Mouse (Mus musculus) heart, postnatal 10 days (tissue): ENCODE measurements around the gene Larp4b. TPM values are rescaled to one million over a fixed set of nuclear protein-coding genes. Genes with fewer than 3 reads are reported as not detected.

ENCODE experiments used
- DNase-seq, 2 experiments: peaks; one replicate each; pipeline ENCODE4 v3.0.0; 2021
- intact Hi-C: fragments of 180-260 bp; cut with DNase I; formaldehyde crosslinking; loops from one replicate; pipeline ENCODE4 v1.15.1; 2025
- total RNA-seq, 2 experiments: library from RNA; stranded (reverse); gene quantifications; 2 replicates each; pipeline ENCODE4 v1.2.3; 2021

The Larp4b gene
- total RNA-seq, 2 experiments from 2014 or later: 78.4 to 81.5 TPM

- no peak for DNase-seq
- intact Hi-C loops: no loop called here
Measured at GRCm38 (mm10) chr13:9173414-9173813, 79.7 kb downstream of the Larp4b start.

- intact Hi-C loops: no loop called here
- DNase-seq: no peak
Measured at GRCm38 (mm10) chr13:9175171-9175570, 81.5 kb downstream of the Larp4b start.

GRCm38 (mm10) chr13:9178270-9178669 lies 84.6 kb downstream of the Larp4b start:
- no peak for DNase-seq
- intact Hi-C loops: no loop called here

GRCm38 (mm10) chr13:9178718-9179117 lies 85.0 kb downstream of the Larp4b start:
- DNase-seq: no peak
- intact Hi-C loops: no loop called here

GRCm38 (mm10) chr13:9180221-9180620 lies 86.5 kb downstream of the Larp4b start:
- peak; percentile 21 to 29 for DNase-seq
- intact Hi-C loops: no loop called here

GRCm38 (mm10) chr13:9181106-9181505 lies 87.4 kb downstream of the Larp4b start:
- DNase-seq: no peak
- intact Hi-C loops: no loop called here

GRCm38 (mm10) chr13:9181666-9182264 lies 88.1 kb downstream of the Larp4b start:
- intact Hi-C loops: loop anchor here (1.0 to 2.0 kb wide), 3 partner anchors 285 to 665 kb away; no protein-coding TSS in a partner anchor
- peak; percentile 80 to 90 for DNase-seq

GRCm38 (mm10) chr13:9184281-9184680 lies 90.6 kb downstream of the Larp4b start:
- DNase-seq: no peak
- intact Hi-C loops: no loop called here

GRCm38 (mm10) chr13:9184716-9185115 lies 91.0 kb downstream of the Larp4b start:
- intact Hi-C loops: loop anchor here (5.0 kb wide), 1 partner anchor 378 kb away; no protein-coding TSS in a partner anchor
- DNase-seq: no peak

- DNase-seq: no peak
- intact Hi-C loops: loop anchor here (5.0 kb wide), 1 partner anchor 375 kb away; no protein-coding TSS in a partner anchor
Measured at GRCm38 (mm10) chr13:9187156-9187555, 93.5 kb downstream of the Larp4b start.

- intact Hi-C loops: loop anchor here (5.0 kb wide), 1 partner anchor 374 kb away; no protein-coding TSS in a partner anchor
- DNase-seq: no peak
Measured at GRCm38 (mm10) chr13:9187566-9188530, 94.2 kb downstream of the Larp4b start.

- intact Hi-C loops: loop anchor here (5.0 kb wide), 1 partner anchor 373 kb away; no protein-coding TSS in a partner anchor
- DNase-seq: no peak
Measured at GRCm38 (mm10) chr13:9189481-9189880, 95.8 kb downstream of the Larp4b start.

- intact Hi-C loops: no loop called here
- DNase-seq: peak; percentile 47 to 51
Measured at GRCm38 (mm10) chr13:9191172-9192140, 97.8 kb downstream of the Larp4b start.

GRCm38 (mm10) chr13:9192797-9193330 lies 99.2 kb downstream of the Larp4b start:
- intact Hi-C loops: no loop called here
- DNase-seq: no peak

- no peak for DNase-seq
- intact Hi-C loops: loop anchor here (5.0 kb wide), 1 partner anchor 78 kb away; no protein-coding TSS in a partner anchor
Measured at GRCm38 (mm10) chr13:9194656-9195055, 101.0 kb downstream of the Larp4b start.

- no peak for DNase-seq
- intact Hi-C loops: loop anchor here (5.0 kb wide), 1 partner anchor 77 kb away; no protein-coding TSS in a partner anchor
Measured at GRCm38 (mm10) chr13:9195565-9195964, 101.9 kb downstream of the Larp4b start.

- DNase-seq: no peak
- intact Hi-C loops: loop anchor here (5.0 kb wide), 1 partner anchor 74 kb away; no protein-coding TSS in a partner anchor
Measured at GRCm38 (mm10) chr13:9198106-9198505, 104.4 kb downstream of the Larp4b start.

GRCm38 (mm10) chr13:9198728-9199464 lies 105.2 kb downstream of the Larp4b start:
- intact Hi-C loops: loop anchor here (5.0 kb wide), 1 partner anchor 73 kb away; no protein-coding TSS in a partner anchor
- no peak for DNase-seq

- intact Hi-C loops: loop anchor here (5.0 kb wide), 1 partner anchor 73 kb away; no protein-coding TSS in a partner anchor
- no peak for DNase-seq
Measured at GRCm38 (mm10) chr13:9199465-9199844, 105.8 kb downstream of the Larp4b start.
